In the genomic region with DNA sequence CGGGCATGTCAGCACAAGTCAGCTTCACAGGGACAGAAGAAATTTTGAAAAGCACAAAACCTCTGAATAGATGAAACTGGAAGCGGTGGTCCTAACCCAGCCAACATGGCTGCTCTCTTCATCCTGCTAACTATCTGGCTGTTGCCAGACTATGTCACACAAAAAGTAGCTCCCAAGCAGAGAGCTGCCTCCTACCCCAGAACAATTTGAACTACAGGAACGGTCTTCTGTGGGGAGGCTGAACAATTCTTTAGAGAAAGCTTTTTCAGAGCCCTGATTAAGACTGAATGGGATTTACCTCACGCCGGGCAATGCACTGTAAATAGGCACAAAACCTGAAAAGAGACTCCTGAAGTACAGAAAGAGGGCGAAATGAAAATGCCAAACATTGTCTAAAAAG, we compare ENCODE assay signal across 16 mouse cellular contexts.
DNase-seq lines count a peak whose midpoint lies in the region; ATAC-seq and TF ChIP-seq lines count a peak whose summit lies in the region.
"Had no signal": no experiment of that assay in that cellular context is flagged by ENCODE, and none has a peak within 500 bp of the region (broad histone marks: within the 10 kb centered on the region; RNA-seq: fewer than 3 reads in every experiment).

No protein-coding gene starts in this region.

- H3K4me3 ChIP-seq in heart, embryonic 14.5 days (ENCODE audit: control insufficient read depth in 1 of 2, insufficient read depth in 1 of 2, low read depth in 1 of 2, low read length in 2 of 2), result no peak overlapping the region
- H3K4me3 ChIP-seq in heart, embryonic 10.5 days, result no peak overlapping the region
- H3K4me3 ChIP-seq in midbrain, embryonic 10.5 days, result no peak overlapping the region
- H3K4me3 ChIP-seq in midbrain, postnatal 0 days (ENCODE audit: low read depth, low read length), result no peak overlapping the region
- H3K4me3 ChIP-seq in limb, embryonic 13.5 days, result no peak overlapping the region
- H3K4me3 ChIP-seq in stomach, embryonic 16.5 days (replicated peaks; ENCODE audit: low read length), result no peak overlapping the region
- H3K4me3 ChIP-seq: hindbrain, embryonic 12.5 days; neural tube, embryonic 15.5 days had no signal

- H3K9ac ChIP-seq in heart, embryonic 14.5 days (ENCODE audit: low read length), result 0 out of 2 replicates have a peak overlapping the region, but pooled peaks have one; percentile 13
- no peak overlapping the region for H3K9ac ChIP-seq in midbrain, postnatal 0 days (replicated peaks; ENCODE audit: low read length, poor library complexity, severe bottlenecking)
- H3K9ac ChIP-seq in limb, embryonic 13.5 days, result no peak overlapping the region
- 0 out of 2 replicates have a peak overlapping the region, but pooled peaks have one; percentile 2 for H3K9ac ChIP-seq in stomach, embryonic 16.5 days (ENCODE audit: low read length)
- H3K9ac ChIP-seq: hindbrain, embryonic 12.5 days; neural tube, embryonic 15.5 days had no signal

- H3K27ac ChIP-seq in heart, embryonic 14.5 days (replicated peaks in 1 of 2; ENCODE audit: control insufficient read depth in 1 of 2, insufficient read depth in 1 of 2, low read depth in 2 of 2, low read length in 2 of 2), result peak overlapping the region in 1 of 2 experiments; percentile 29; a peak in 1 of 4 replicates
- no peak overlapping the region for H3K27ac ChIP-seq in heart, embryonic 10.5 days
- H3K27ac ChIP-seq in midbrain, embryonic 10.5 days (replicated peaks), result peak overlapping the region; percentile 65
- H3K27ac ChIP-seq in midbrain, postnatal 0 days (ENCODE audit: low read depth, low read length), result no peak overlapping the region
- peak overlapping the region; percentile 52; the same call in 1 of the 2 replicates for H3K27ac ChIP-seq in limb, embryonic 13.5 days
- peak overlapping the region; percentile 65; the same call in 1 of the 2 replicates for H3K27ac ChIP-seq in stomach, embryonic 16.5 days (ENCODE audit: low read length)
- H3K27ac ChIP-seq: hindbrain, embryonic 12.5 days; neural tube, embryonic 15.5 days had no signal

- H3K4me1 ChIP-seq in heart, embryonic 14.5 days (ENCODE audit: control insufficient read depth in 2 of 2, insufficient read depth in 2 of 2, low read length in 2 of 2), result peaks cover 29 to 62% of the 10 kb centered on the region in 2 experiments
- peaks cover 55% of the 10 kb centered on the region for H3K4me1 ChIP-seq in heart, embryonic 10.5 days
- peaks cover 31% of the 10 kb centered on the region for H3K4me1 ChIP-seq in midbrain, embryonic 10.5 days
- no peaks in the 10 kb centered on the region for H3K4me1 ChIP-seq in midbrain, postnatal 0 days (ENCODE audit: insufficient read depth, low read length)
- H3K4me1 ChIP-seq in limb, embryonic 13.5 days, result peaks cover 11% of the 10 kb centered on the region; the same call in 1 of the 2 replicates
- peaks cover 24% of the 10 kb centered on the region for H3K4me1 ChIP-seq in stomach, embryonic 16.5 days (ENCODE audit: control insufficient read depth, insufficient read depth, low read length)
- H3K4me1 ChIP-seq: neural tube, embryonic 15.5 days had no signal

- no peak for DNase-seq in heart, embryonic 10.5 days (ENCODE audit: low spot score)
- no peak for DNase-seq in midbrain, embryonic 10.5 days (ENCODE audit: low spot score)
- no peak for DNase-seq in midbrain, postnatal 0 days (ENCODE audit: low spot score)
- no peak for DNase-seq in cerebellum, adult 18-20 months
- DNase-seq in cerebellum, postnatal 4 days (ENCODE audit: low spot score in 2 of 2), result no peak
- DNase-seq: adrenal gland, postnatal 36 days; B cell, adult 2 months; gastrocnemius, postnatal 25 days; kidney, adult 18-20 months; right cerebral cortex, adult 18-20 months; thymus, postnatal 4 days had no signal

- no peak overlapping the region for H3K4me2 ChIP-seq in heart, embryonic 14.5 days (ENCODE audit: low read length)
- H3K4me2 ChIP-seq in midbrain, postnatal 0 days (ENCODE audit: low read depth, low read length, poor library complexity, severe bottlenecking), result no peak overlapping the region
- H3K4me2 ChIP-seq in limb, embryonic 13.5 days (replicated peaks), result no peak overlapping the region
- no peak overlapping the region for H3K4me2 ChIP-seq in stomach, embryonic 16.5 days (ENCODE audit: low read depth, low read length)
- H3K4me2 ChIP-seq: hindbrain, embryonic 12.5 days; neural tube, embryonic 15.5 days had no signal

- no peak for TF ChIP-seq CTCF in midbrain, postnatal 0 days (IDR thresholded peaks at IDR 0.05)

- no peaks in the 10 kb centered on the region for H3K9me3 ChIP-seq in heart, embryonic 14.5 days (ENCODE audit: control insufficient read depth, low read length)
- no peaks in the 10 kb centered on the region for H3K9me3 ChIP-seq in heart, embryonic 10.5 days
- H3K9me3 ChIP-seq in midbrain, embryonic 10.5 days (replicated peaks), result no peaks in the 10 kb centered on the region
- H3K9me3 ChIP-seq in midbrain, postnatal 0 days (ENCODE audit: low read length), result no peaks in the 10 kb centered on the region
- H3K9me3 ChIP-seq in limb, embryonic 13.5 days, result no peaks in the 10 kb centered on the region
- H3K9me3 ChIP-seq in stomach, embryonic 16.5 days (replicated peaks; ENCODE audit: control insufficient read depth, low read length), result no peaks in the 10 kb centered on the region
- H3K9me3 ChIP-seq: hindbrain, embryonic 12.5 days; neural tube, embryonic 15.5 days had no signal

- no peak for ATAC-seq in heart, embryonic 14.5 days (ENCODE audit: insufficient number of reproducible peaks, insufficient read depth, low FRiP score, low read depth)
- no peak for ATAC-seq in midbrain, postnatal 0 days (ENCODE audit: low FRiP score)
- no peak for ATAC-seq in limb, embryonic 13.5 days (ENCODE audit: low FRiP score, low read depth)
- ATAC-seq in stomach, embryonic 16.5 days (ENCODE audit: insufficient read depth, low FRiP score), result no peak

- 81% methylated on average over 6 of the region's 6 CpGs for WGBS in heart, embryonic 14.5 days
- 83% methylated on average over 6 of the region's 6 CpGs for WGBS in heart, embryonic 10.5 days
- 52% methylated on average over 6 of the region's 6 CpGs for WGBS in midbrain, embryonic 10.5 days
- 27% methylated on average over 6 of the region's 6 CpGs for WGBS in midbrain, postnatal 0 days
- 77% methylated on average over 6 of the region's 6 CpGs for WGBS in limb, embryonic 13.5 days
- 61% methylated on average over 6 of the region's 6 CpGs for WGBS in stomach, embryonic 16.5 days

- no peaks in the 10 kb centered on the region for H3K36me3 ChIP-seq in heart, embryonic 14.5 days (ENCODE audit: control insufficient read depth, insufficient read depth, low read length)
- H3K36me3 ChIP-seq in heart, embryonic 10.5 days, result 0 out of 2 replicates have a peak, but pooled peaks cover 4% of the 10 kb centered on the region
- H3K36me3 ChIP-seq in midbrain, embryonic 10.5 days, result no peaks in the 10 kb centered on the region
- H3K36me3 ChIP-seq in midbrain, postnatal 0 days (ENCODE audit: insufficient read depth, low read length), result no peaks in the 10 kb centered on the region
- H3K36me3 ChIP-seq in limb, embryonic 13.5 days, result no peaks in the 10 kb centered on the region
- H3K36me3 ChIP-seq in stomach, embryonic 16.5 days (ENCODE audit: control insufficient read depth, insufficient read depth, low read length), result no peaks in the 10 kb centered on the region
- H3K36me3 ChIP-seq: hindbrain, embryonic 12.5 days; neural tube, embryonic 15.5 days had no signal

- no peaks in the 10 kb centered on the region for H3K27me3 ChIP-seq in heart, embryonic 14.5 days (ENCODE audit: control insufficient read depth, insufficient read depth, low read length)
- H3K27me3 ChIP-seq in heart, embryonic 10.5 days (ENCODE audit: insufficient read depth, poor library complexity, severe bottlenecking), result no peaks in the 10 kb centered on the region
- H3K27me3 ChIP-seq in midbrain, embryonic 10.5 days (ENCODE audit: low read depth, poor library complexity, severe bottlenecking), result no peaks in the 10 kb centered on the region
- H3K27me3 ChIP-seq in midbrain, postnatal 0 days (ENCODE audit: insufficient read depth, low read length), result no peaks in the 10 kb centered on the region
- H3K27me3 ChIP-seq in limb, embryonic 13.5 days, result no peaks in the 10 kb centered on the region
- no peaks in the 10 kb centered on the region for H3K27me3 ChIP-seq in stomach, embryonic 16.5 days (ENCODE audit: control insufficient read depth, insufficient read depth, low read length)
- H3K27me3 ChIP-seq: hindbrain, embryonic 12.5 days; neural tube, embryonic 15.5 days had no signal

Comparison
In these comparisons a context has a peak if more than half of its experiments do, and no peak if none do; other contexts are left out.
1. H3K27ac ChIP-seq: peak in midbrain, embryonic 10.5 days (single experiment), limb, embryonic 13.5 days (single experiment) and stomach, embryonic 16.5 days (single experiment); none in heart, embryonic 10.5 days (single experiment) and midbrain, postnatal 0 days (single experiment).
2. H3K9ac ChIP-seq: peak in heart, embryonic 14.5 days (single experiment) and stomach, embryonic 16.5 days (single experiment); none in midbrain, postnatal 0 days (single experiment) and limb, embryonic 13.5 days (single experiment).